Mouse (Mus musculus) stomach, embryonic 15.5 days (tissue): ENCODE results near the gene Tspan7. TPM values are rescaled to one million over a fixed set of nuclear protein-coding genes. Genes with fewer than 3 reads are reported as not detected.

Experiments
- polyA plus RNA-seq: library from polyadenylated mRNA; unstranded; fragments of >200 nt; fragmentation: Nextera tagmentation; extraction: Ambion mirVana; gene quantifications from 2 replicates; pipeline ENCODE4 v1.2.1, GENCODE M21; 2015

Gene Tspan7
- polyA plus RNA-seq, 1 experiment from 2014 or later, result 119 TPM

Other genes starting within 250 kb of the Tspan7 start
- gene Otc, start 232.9 kb upstream of the Tspan7 start, polyA plus RNA-seq, result 12.0 and 13.2 TPM in 2 replicates
- 97.6 and 99.3 TPM in 2 replicates for gene Mid1ip1, start 229.9 kb downstream of the Tspan7 start, polyA plus RNA-seq